Mouse (Mus musculus) heart, embryonic 14.5 days (tissue): ENCODE results near the gene Odf2l. TPM values are rescaled to one million over a fixed set of nuclear protein-coding genes. Genes with fewer than 3 reads are reported as not detected.
A peak's percentile ranks its signal among the peaks of the same experiment; 100 is the strongest.

Experiments
- ATAC-seq: fragments of 200-750 bp; cut with Nextera tagmentation; 2 replicates; pipeline ENCODE4 v1.8.0; 2017; ENCODE audit warnings: low read depth, moderate TSS enrichment; ENCODE audit not compliant: insufficient number of reproducible peaks, insufficient read depth, low FRiP score
- H3K27ac ChIP-seq, 2 experiments: fragments of 200-500 bp in 1 of 2; fragments of 300-500 bp in 1 of 2; sonication (generic) in 1 of 2; replicated peaks in 1 of 2; 2 replicates each; pipeline ENCODE4 v1.5.1; 2012 to 2014; ENCODE audit warnings: low read depth in 2 of 2, low read length in 2 of 2, control low read depth in 1 of 2, mild to moderate bottlenecking in 1 of 2, mixed read lengths in 1 of 2; ENCODE audit not compliant: control insufficient read depth in 1 of 2, insufficient read depth in 1 of 2
- H3K27me3 ChIP-seq: fragments of 300-500 bp; sonication (generic); 2 replicates; pipeline ENCODE4 v1.6.1; 2014; ENCODE audit warnings: mild to moderate bottlenecking, low read length, control low read depth; ENCODE audit not compliant: control insufficient read depth, insufficient read depth
- H3K36me3 ChIP-seq: fragments of 300-500 bp; sonication (generic); 2 replicates; pipeline ENCODE4 v1.6.1; 2014; ENCODE audit warnings: mild to moderate bottlenecking, control low read depth, low read length, mixed read lengths; ENCODE audit not compliant: control insufficient read depth, insufficient read depth
- H3K4me1 ChIP-seq, 2 experiments: fragments of 200-500 bp in 1 of 2; fragments of 300-500 bp in 1 of 2; sonication (generic) in 1 of 2; 2 replicates each; pipeline ENCODE4 v1.6.1; 2012 to 2014; ENCODE audit warnings: low read length in 2 of 2, control low read depth in 1 of 2, mixed read lengths in 1 of 2; ENCODE audit not compliant: control insufficient read depth in 2 of 2, insufficient read depth in 2 of 2
- H3K4me2 ChIP-seq: fragments of 300-500 bp; sonication (generic); 2 replicates; pipeline ENCODE4 v1.6.1; 2014; ENCODE audit warnings: mild to moderate bottlenecking, low read length
- H3K4me3 ChIP-seq, 2 experiments: fragments of 200-500 bp in 1 of 2; fragments of 300-500 bp in 1 of 2; sonication (generic) in 1 of 2; 2 replicates each; pipeline ENCODE4 v1.5.1; 2012 to 2014; ENCODE audit warnings: low read length in 2 of 2, mild to moderate bottlenecking in 2 of 2, control low read depth in 1 of 2, low read depth in 1 of 2, moderate library complexity in 1 of 2; ENCODE audit not compliant: control insufficient read depth in 1 of 2, insufficient read depth in 1 of 2
- H3K9ac ChIP-seq: fragments of 300-500 bp; sonication (generic); 2 replicates; pipeline ENCODE4 v1.6.1; 2014; ENCODE audit warnings: mild to moderate bottlenecking, low read length
- H3K9me3 ChIP-seq: fragments of 300-500 bp; sonication (generic); 2 replicates; pipeline ENCODE4 v1.6.1; 2016; ENCODE audit warnings: low read length, control low read depth; ENCODE audit not compliant: control insufficient read depth
- WGBS: fragments of 180-500 bp; shearing (Covaris S2); extraction: QIAGEN DNeasy Blood & Tissue Kit; methylation state at CpG from one replicate; pipeline ENCODE4 v1.1.7; 2014; 5-methylcytosine and 5-hydroxymethylcytosine counted together
- polyA plus RNA-seq: library from polyadenylated mRNA; unstranded; fragments of >200 nt; fragmentation: Nextera tagmentation; extraction: Ambion mirVana; gene quantifications from 2 replicates; pipeline ENCODE4 v1.2.1, GENCODE M21; 2014

The Odf2l gene
- polyA plus RNA-seq = 10.3 and 15.2 TPM in 2 replicates

DNA sequence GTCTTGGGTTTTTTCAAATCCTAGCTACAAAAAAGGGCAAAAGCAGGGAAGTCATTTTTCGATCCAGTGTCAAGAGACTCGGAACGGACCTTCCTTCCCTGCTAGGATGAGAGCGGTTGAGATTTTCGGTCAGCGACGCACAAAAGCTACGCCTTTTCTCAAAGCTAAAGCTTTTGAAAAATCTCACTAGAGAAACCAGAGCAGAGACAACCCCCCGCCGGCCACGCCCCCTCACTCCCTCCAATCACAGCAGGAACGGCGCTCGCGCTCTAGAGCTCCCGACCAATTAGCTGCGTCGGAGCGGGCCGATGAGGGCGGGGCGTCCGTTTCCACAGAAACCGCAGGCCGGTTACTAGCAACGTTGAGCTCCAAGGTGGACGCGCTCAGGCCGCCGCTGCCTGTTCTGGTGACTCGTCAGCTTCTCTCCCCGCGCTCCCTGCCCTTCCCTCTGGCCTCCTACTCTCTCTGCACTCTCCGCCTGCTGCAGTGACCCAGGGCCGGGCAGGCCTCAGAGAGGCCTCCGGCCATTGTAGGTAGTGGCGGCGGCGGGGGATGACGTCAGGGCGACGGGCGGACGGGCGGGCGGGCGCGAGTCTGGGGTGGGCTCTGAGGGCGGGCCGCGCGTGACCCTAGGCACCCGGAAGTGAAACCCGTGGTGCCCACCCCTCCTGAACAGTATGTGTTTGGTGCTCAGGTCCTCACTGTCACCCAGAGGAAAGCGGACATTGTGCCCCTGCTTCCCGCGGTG, at the start of gene Odf2l:
Gene Odf2l (plus strand): TSS at position 335 of the 748 bp plus-strand sequence.
- peaks cover 5 to 9% of the 10 kb centered on the region in 2 experiments; a peak in 3 of 4 replicates for H3K4me1 ChIP-seq
- peak within 1 kb of the TSS; percentile 62 to 75 for H3K4me3 ChIP-seq
- peak; percentile 97 for ATAC-seq
- no peaks in the 10 kb centered on the region for H3K9me3 ChIP-seq
- no peaks in the 10 kb centered on the region for H3K27me3 ChIP-seq
- WGBS = under 1% methylated on average over 57 of the region's 57 CpGs
- no peaks in the 10 kb centered on the region for H3K36me3 ChIP-seq
- peak within 1 kb of the TSS; percentile 85 for H3K4me2 ChIP-seq
- peak within 1 kb of the TSS; percentile 95 to 97 for H3K27ac ChIP-seq
- peak within 1 kb of the TSS; percentile 85 for H3K9ac ChIP-seq

- no peak overlapping the region for H3K4me2 ChIP-seq
- no peaks in the 10 kb centered on the region for H3K36me3 ChIP-seq
- no peak overlapping the region for H3K27ac ChIP-seq
- 75% methylated on average over 4 of the region's 4 CpGs for WGBS
- H3K27me3 ChIP-seq = no peaks in the 10 kb centered on the region
- H3K4me1 ChIP-seq = no peaks in the 10 kb centered on the region
- H3K9ac ChIP-seq = no peak overlapping the region
- no peak for ATAC-seq
- no peak overlapping the region for H3K4me3 ChIP-seq
- no peaks in the 10 kb centered on the region for H3K9me3 ChIP-seq
Measured at GRCm38 (mm10) chr3:145068964-145069363, 49.4 kb upstream of the Odf2l start.

DNA sequence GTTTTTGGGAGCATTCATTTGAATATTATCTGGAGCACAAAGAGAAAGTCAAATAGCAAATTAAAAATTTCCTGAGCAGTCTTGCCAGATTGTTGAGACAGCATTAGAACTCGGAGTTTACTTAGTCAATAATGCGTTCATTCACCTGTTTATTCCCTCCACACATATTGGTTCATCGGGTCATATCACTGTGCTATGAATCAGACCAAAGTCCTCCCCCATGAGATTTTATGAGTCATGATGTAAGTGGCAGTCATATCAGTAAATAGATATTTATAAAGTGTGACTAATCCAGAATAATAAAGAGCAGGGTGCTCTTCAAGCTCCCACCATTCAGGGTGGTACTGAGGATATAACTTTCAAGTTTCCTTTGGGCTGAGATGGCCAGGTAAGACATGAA, 46.0 kb upstream of the Odf2l start:
- Histone ChIP-seq H3K4me2 (no peak overlapping the region), H3K4me3 (no peak overlapping the region), H3K27me3 (no peaks in the 10 kb centered on the region), H3K9ac (no peak overlapping the region), H3K9me3 (no peaks in the 10 kb centered on the region), H3K27ac (no peak overlapping the region), H3K4me1 (no peaks in the 10 kb centered on the region), H3K36me3 (no peaks in the 10 kb centered on the region)
- WGBS = 86% methylated on average over 3 of the region's 3 CpGs
- no peak for ATAC-seq

GRCm38 (mm10) chr3:145078405-145078804, 40.0 kb upstream of the Odf2l start:
- no peak overlapping the region for H3K4me2 ChIP-seq
- WGBS = 83% methylated on average over 6 of the region's 6 CpGs
- no peak overlapping the region for H3K4me3 ChIP-seq
- no peaks in the 10 kb centered on the region for H3K4me1 ChIP-seq
- ATAC-seq = no peak
- no peaks in the 10 kb centered on the region for H3K36me3 ChIP-seq
- H3K9ac ChIP-seq = no peak overlapping the region
- no peaks in the 10 kb centered on the region for H3K9me3 ChIP-seq
- H3K27ac ChIP-seq = no peak overlapping the region
- no peaks in the 10 kb centered on the region for H3K27me3 ChIP-seq

- 73% methylated on average over 8 of the region's 8 CpGs for WGBS
- no peaks in the 10 kb centered on the region for H3K27me3 ChIP-seq
- H3K4me3 ChIP-seq = no peak overlapping the region
- H3K4me1 ChIP-seq = no peaks in the 10 kb centered on the region
- ATAC-seq = no peak
- no peaks in the 10 kb centered on the region for H3K9me3 ChIP-seq
- no peak overlapping the region for H3K9ac ChIP-seq
- no peak overlapping the region for H3K27ac ChIP-seq
- H3K36me3 ChIP-seq = no peaks in the 10 kb centered on the region
- no peak overlapping the region for H3K4me2 ChIP-seq
Measured at GRCm38 (mm10) chr3:145080904-145081303, 37.5 kb upstream of the Odf2l start.

GRCm38 (mm10) chr3:145083081-145083480, 35.3 kb upstream of the Odf2l start:
- H3K4me3 ChIP-seq = no peak overlapping the region
- no peak for ATAC-seq
- no peaks in the 10 kb centered on the region for H3K27me3 ChIP-seq
- 88% methylated on average over 1 of the region's 1 CpGs for WGBS
- H3K27ac ChIP-seq = no peak overlapping the region
- no peaks in the 10 kb centered on the region for H3K9me3 ChIP-seq
- no peaks in the 10 kb centered on the region for H3K4me1 ChIP-seq
- no peaks in the 10 kb centered on the region for H3K36me3 ChIP-seq
- H3K4me2 ChIP-seq = no peak overlapping the region
- H3K9ac ChIP-seq = no peak overlapping the region

DNA sequence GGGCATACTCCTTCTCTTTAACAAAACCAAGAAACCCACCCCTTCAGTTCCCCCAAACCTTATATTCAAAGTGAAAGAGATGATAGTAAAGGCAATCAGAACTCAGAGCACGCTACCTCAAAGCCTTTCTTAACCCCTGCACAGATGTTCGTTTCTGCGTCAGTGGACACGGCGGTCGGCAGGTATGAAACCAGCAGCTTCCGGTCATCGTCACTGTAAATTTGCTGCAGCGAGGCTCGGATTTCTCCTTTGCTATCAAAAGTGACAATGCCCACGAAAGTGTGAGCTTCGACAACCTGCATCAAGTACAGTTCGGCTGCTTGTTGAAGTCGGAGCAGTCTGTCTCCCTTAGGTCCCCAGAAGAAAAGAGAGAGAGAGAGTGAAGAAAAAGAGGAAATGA, 32.2 kb upstream of the Odf2l start:
- H3K4me3 ChIP-seq = no peak overlapping the region
- H3K27ac ChIP-seq = no peak overlapping the region
- no peaks in the 10 kb centered on the region for H3K9me3 ChIP-seq
- no peaks in the 10 kb centered on the region for H3K36me3 ChIP-seq
- H3K4me2 ChIP-seq = no peak overlapping the region
- no peak for ATAC-seq
- no peaks in the 10 kb centered on the region for H3K4me1 ChIP-seq
- no peak overlapping the region for H3K9ac ChIP-seq
- H3K27me3 ChIP-seq = no peaks in the 10 kb centered on the region
- 88% methylated on average over 14 of the region's 14 CpGs for WGBS
